ENCODE assay signal across 8 mouse cellular contexts in the genomic region with DNA sequence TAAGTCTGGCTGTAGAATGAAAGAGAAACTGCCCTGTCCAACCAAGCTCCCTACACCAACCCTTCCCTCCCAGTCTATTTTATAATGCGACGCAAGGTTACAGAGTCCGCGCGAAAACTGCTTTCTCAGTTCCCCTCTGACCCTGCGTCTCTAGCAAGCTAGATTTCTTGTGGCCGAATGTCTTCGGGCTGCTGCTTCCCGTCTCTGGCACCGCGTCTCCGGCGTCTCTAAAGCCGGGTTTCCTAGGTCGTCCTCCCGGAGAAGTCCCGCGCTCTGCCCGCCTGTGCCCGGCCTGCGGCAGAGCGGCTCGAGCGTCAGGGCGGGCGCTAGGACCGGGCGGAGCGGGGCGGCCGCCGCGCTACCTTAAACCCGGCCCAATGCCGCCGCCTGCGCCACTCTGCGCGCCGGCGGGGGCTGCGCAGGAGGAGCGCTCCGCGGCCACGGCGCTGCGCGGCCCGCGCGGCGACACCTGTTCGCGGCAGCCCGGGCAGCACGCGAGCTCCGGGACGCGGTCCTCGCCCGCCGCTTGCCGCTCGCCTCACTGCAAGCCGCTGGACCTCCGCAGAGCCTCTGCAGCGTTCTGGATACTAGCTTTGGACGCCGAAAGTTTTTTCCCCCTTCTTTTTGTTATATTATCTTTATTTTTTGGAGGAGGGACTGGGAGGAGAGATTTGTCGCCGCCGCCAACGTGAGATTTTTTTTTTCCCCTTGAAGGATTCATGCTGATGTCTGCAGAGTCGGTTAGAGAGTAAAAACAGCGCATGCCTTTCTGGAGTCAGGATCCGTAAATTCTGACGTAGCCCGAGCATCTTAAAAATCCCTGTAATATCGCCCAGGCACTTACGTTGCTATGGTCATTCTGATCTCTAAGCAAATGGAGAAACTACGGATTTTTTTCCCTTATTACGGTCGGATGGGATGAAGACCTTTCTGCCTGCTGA. TPM values are rescaled to one million over a fixed set of nuclear protein-coding genes. Genes with fewer than 3 reads are reported as not detected.
DNase-seq lines count a peak whose midpoint lies in the region; ATAC-seq and TF ChIP-seq lines count a peak whose summit lies in the region.

No protein-coding gene starts in this region.

- under 1% methylated on average over 85 of the region's 85 CpGs for WGBS in bone marrow, adult 2 months
- WGBS in heart, embryonic 15.5 days, result under 1% methylated on average over 85 of the region's 85 CpGs
- under 1% methylated on average over 85 of the region's 85 CpGs for WGBS in kidney, postnatal 0 days
- under 1% methylated on average over 79 of the region's 85 CpGs for WGBS in liver, embryonic 12.5 days (ENCODE audit: insufficient replicate concordance)
- WGBS in stomach, postnatal 0 days, result under 1% methylated on average over 75 of the region's 85 CpGs

- H3K27me3 ChIP-seq in C2C12 (ENCODE audit: control insufficient read depth, insufficient read depth, insufficient read length), result peaks cover 39% of the 10 kb centered on the region
- peaks cover 49% of the 10 kb centered on the region for H3K27me3 ChIP-seq in heart, embryonic 15.5 days
- H3K27me3 ChIP-seq in kidney, postnatal 0 days (ENCODE audit: insufficient read depth, low read length), result peaks cover 18% of the 10 kb centered on the region
- H3K27me3 ChIP-seq in liver, embryonic 12.5 days (replicated peaks), result peaks cover 88% of the 10 kb centered on the region
- peaks cover 11% of the 10 kb centered on the region for H3K27me3 ChIP-seq in myocyte (ENCODE audit: control insufficient read depth, insufficient read depth, insufficient read length)
- H3K27me3 ChIP-seq in stomach, postnatal 0 days (ENCODE audit: control insufficient read depth, insufficient read depth, low read length), result no peaks in the 10 kb centered on the region

- H3K4me1 ChIP-seq in bone marrow, adult 2 months (ENCODE audit: control insufficient read depth, insufficient read depth, low read length), result no peaks in the 10 kb centered on the region
- H3K4me1 ChIP-seq in embryonic fibroblast, embryonic 13.5 days (ENCODE audit: control insufficient read depth, insufficient read depth, low read length), result peaks cover 9% of the 10 kb centered on the region
- H3K4me1 ChIP-seq in heart, embryonic 15.5 days (replicated peaks), result peaks cover 54% of the 10 kb centered on the region
- peaks cover 10% of the 10 kb centered on the region; the same call in 1 of the 2 replicates for H3K4me1 ChIP-seq in kidney, postnatal 0 days (replicated peaks; ENCODE audit: insufficient read depth, low read length)
- H3K4me1 ChIP-seq in liver, embryonic 12.5 days, result peaks cover 37% of the 10 kb centered on the region
- H3K4me1 ChIP-seq in stomach, postnatal 0 days (replicated peaks; ENCODE audit: control insufficient read depth, insufficient read depth), result peaks cover 2% of the 10 kb centered on the region; the same call in 1 of the 2 replicates

- H3K4me3 ChIP-seq in C2C12 (ENCODE audit: insufficient read depth, poor library complexity, severe bottlenecking), result peak overlapping the region; percentile 14
- peak overlapping the region; percentile 50 for H3K4me3 ChIP-seq in bone marrow, adult 2 months (replicated peaks; ENCODE audit: control insufficient read depth, low read depth, low read length)
- H3K4me3 ChIP-seq in embryonic fibroblast, embryonic 13.5 days (ENCODE audit: insufficient read depth, low read length), result peak overlapping the region; percentile 52
- peak overlapping the region; percentile 82 for H3K4me3 ChIP-seq in heart, embryonic 15.5 days
- H3K4me3 ChIP-seq in kidney, postnatal 0 days (replicated peaks; ENCODE audit: low read depth, low read length), result peak overlapping the region; percentile 63
- peak overlapping the region; percentile 50 for H3K4me3 ChIP-seq in liver, embryonic 12.5 days
- H3K4me3 ChIP-seq in myocyte, result peak overlapping the region; percentile 69
- H3K4me3 ChIP-seq in stomach, postnatal 0 days (ENCODE audit: low read depth, low read length), result peak overlapping the region; percentile 61

- no peak overlapping the region for H3K27ac ChIP-seq in bone marrow, adult 2 months (ENCODE audit: control insufficient read depth, insufficient read depth, low read depth, low read length, poor library complexity)
- H3K27ac ChIP-seq in embryonic fibroblast, embryonic 13.5 days (ENCODE audit: insufficient read depth, low read length), result no peak overlapping the region
- H3K27ac ChIP-seq in heart, embryonic 15.5 days, result peak overlapping the region; percentile 86
- H3K27ac ChIP-seq in kidney, postnatal 0 days, result peak overlapping the region; percentile 75
- H3K27ac ChIP-seq in liver, embryonic 12.5 days, result no peak overlapping the region
- peak overlapping the region; percentile 85 for H3K27ac ChIP-seq in stomach, postnatal 0 days (replicated peaks)

- DNase-seq in kidney, postnatal 0 days (ENCODE audit: low spot score), result peak; percentile 74
- DNase-seq in stomach, postnatal 0 days (ENCODE audit: low spot score), result peak; percentile 86

- peak; percentile 82 for ATAC-seq in heart, embryonic 15.5 days (replicated peaks; ENCODE audit: insufficient number of reproducible peaks, insufficient read depth, low FRiP score, low read depth)
- peak; percentile 81 for ATAC-seq in kidney, postnatal 0 days (replicated peaks; ENCODE audit: low FRiP score, low read depth)
- ATAC-seq in liver, embryonic 12.5 days, result peak; percentile 59
- ATAC-seq in stomach, postnatal 0 days (ENCODE audit: low FRiP score, low TSS enrichment), result peak; percentile 88

- TF ChIP-seq EP300 in stomach, postnatal 0 days (optimal IDR thresholded peaks at IDR 0.05), result no peak

- H3K4me2 ChIP-seq in heart, embryonic 15.5 days, result peak overlapping the region; percentile 98
- H3K4me2 ChIP-seq in kidney, postnatal 0 days (ENCODE audit: low read length), result peak overlapping the region; percentile 87
- H3K4me2 ChIP-seq in liver, embryonic 12.5 days, result peak overlapping the region; percentile 71
- peak overlapping the region; percentile 97 for H3K4me2 ChIP-seq in myocyte (ENCODE audit: low read depth)
- H3K4me2 ChIP-seq in stomach, postnatal 0 days (replicated peaks; ENCODE audit: low read depth), result peak overlapping the region; percentile 93

- no peaks in the 10 kb centered on the region for H3K36me3 ChIP-seq in C2C12 (ENCODE audit: control insufficient read depth, insufficient read depth)
- no peaks in the 10 kb centered on the region for H3K36me3 ChIP-seq in heart, embryonic 15.5 days
- H3K36me3 ChIP-seq in kidney, postnatal 0 days (ENCODE audit: insufficient read depth, low read length), result no peaks in the 10 kb centered on the region
- H3K36me3 ChIP-seq in liver, embryonic 12.5 days, result no peaks in the 10 kb centered on the region
- H3K36me3 ChIP-seq in myocyte (ENCODE audit: control insufficient read depth, insufficient read depth), result no peaks in the 10 kb centered on the region
- no peaks in the 10 kb centered on the region for H3K36me3 ChIP-seq in stomach, postnatal 0 days (ENCODE audit: control insufficient read depth, insufficient read depth, low read length)

- no peak for TF ChIP-seq POLR2A in bone marrow, adult 2 months (IDR thresholded peaks at IDR 0.05; ENCODE audit: borderline replicate concordance, control insufficient read depth, low read depth, low read length)
- TF ChIP-seq POLR2A in embryonic fibroblast, embryonic 13.5 days (IDR thresholded peaks at IDR 0.05; ENCODE audit: low read depth, low read length), result no peak
- peak; percentile 91 for TF ChIP-seq POLR2A in myocyte (IDR thresholded peaks at IDR 0.05; ENCODE audit: insufficient read length, low read depth)

- no peak for TF ChIP-seq CTCF in C2C12 (IDR thresholded peaks at IDR 0.05; ENCODE audit: control insufficient read depth, insufficient read depth, insufficient read length)
- TF ChIP-seq CTCF in bone marrow, adult 2 months (IDR thresholded peaks at IDR 0.05; ENCODE audit: control insufficient read depth, insufficient read depth, low read length), result no peak
- no peak for TF ChIP-seq CTCF in embryonic fibroblast, embryonic 13.5 days (IDR thresholded peaks at IDR 0.05; ENCODE audit: borderline replicate concordance, insufficient read depth, low read length)
- TF ChIP-seq CTCF in kidney, postnatal 0 days (IDR thresholded peaks at IDR 0.05; ENCODE audit: low read depth), result no peak
- TF ChIP-seq CTCF in stomach, postnatal 0 days (IDR thresholded peaks at IDR 0.05; ENCODE audit: low read depth), result no peak

- H3ac ChIP-seq in C2C12 (ENCODE audit: control insufficient read depth, insufficient read length, low read depth), result peak overlapping the region; percentile 59
- peak overlapping the region; percentile 32 for H3ac ChIP-seq in myocyte (ENCODE audit: control insufficient read depth, insufficient read length)

- peak overlapping the region; percentile 80 for H3K9ac ChIP-seq in heart, embryonic 15.5 days
- H3K9ac ChIP-seq in kidney, postnatal 0 days (ENCODE audit: low read depth, low read length), result peak overlapping the region; percentile 66
- no peak overlapping the region; the same call in 1 of the 2 replicates for H3K9ac ChIP-seq in liver, embryonic 12.5 days
- H3K9ac ChIP-seq in stomach, postnatal 0 days (ENCODE audit: low read length), result peak overlapping the region; percentile 63

- H3K9me3 ChIP-seq in heart, embryonic 15.5 days (replicated peaks), result no peaks in the 10 kb centered on the region
- no peaks in the 10 kb centered on the region for H3K9me3 ChIP-seq in kidney, postnatal 0 days (replicated peaks; ENCODE audit: low read length)
- no peaks in the 10 kb centered on the region for H3K9me3 ChIP-seq in liver, embryonic 12.5 days (replicated peaks)
- H3K9me3 ChIP-seq in stomach, postnatal 0 days (ENCODE audit: control insufficient read depth, low read length), result no peaks in the 10 kb centered on the region

- H3K79me2 ChIP-seq in C2C12 (ENCODE audit: control insufficient read depth, insufficient read depth) (no peaks in the 10 kb centered on the region), myocyte (ENCODE audit: control insufficient read depth, insufficient read depth) (no peaks in the 10 kb centered on the region)

- no peaks in the 10 kb centered on the region for H3K79me3 ChIP-seq in C2C12 (ENCODE audit: low read depth)

TF ChIP-seq in C2C12, 6 proteins besides CTCF, POLR2A, EP300 and RAD21:
- no peak for TF ChIP-seq USF1 (IDR thresholded peaks at IDR 0.05; ENCODE audit: low read depth)

TF ChIP-seq in myocyte, 11 proteins besides CTCF, POLR2A, EP300 and RAD21 (continues in another document):
- TF ChIP-seq POLR2AphosphoS2 (IDR thresholded peaks at IDR 0.05; ENCODE audit: insufficient read length, low read depth) (peak; percentile 76), CEBPB (IDR thresholded peaks at IDR 0.05; ENCODE audit: insufficient read depth, poor library complexity, severe bottlenecking) (no peak)

RNA-seq across cellular contexts. Expression of gene Fgf9, which starts 1.8 kb away (rescaled TPM):
- polyA plus RNA-seq in C2C12 (2012; fragmentation: generic; extraction: Trizol) (0.05 TPM), myocyte (2012; fragmentation: generic; extraction: Trizol) (6.0 TPM)
- not detected in 2 replicates for polyA plus RNA-seq in bone marrow, adult 2 months (2011; ENCODE audit: insufficient read depth, insufficient read length, low replicate concordance, missing spikeins)
- 0.60 and 1.4 TPM in 2 replicates for polyA plus RNA-seq in embryonic fibroblast, embryonic 13.5 days (2011; ENCODE audit: insufficient read length, low read depth, missing spikeins)
- 6.6 and 7.2 TPM in 2 replicates for polyA plus RNA-seq in heart, embryonic 15.5 days (2015; fragmentation: Nextera tagmentation; extraction: Ambion mirVana)
- polyA plus RNA-seq in kidney, postnatal 0 days (2015; fragmentation: Nextera tagmentation; extraction: Ambion mirVana), result 15.3 and 16.3 TPM in 2 replicates
- 0.83 and 0.98 TPM in 2 replicates for polyA plus RNA-seq in liver, embryonic 12.5 days (2016; fragmentation: Nextera tagmentation; extraction: Ambion mirVana)
- polyA plus RNA-seq in stomach, postnatal 0 days (2015; fragmentation: Nextera tagmentation; extraction: Ambion mirVana), result 5.9 and 6.3 TPM in 2 replicates

Comparison
In these comparisons a context has a peak if more than half of its experiments do, and no peak if none do; other contexts are left out.
1. H3K4me3 ChIP-seq: peak in every context shown above with its lines; median percentile 82 in heart, embryonic 15.5 days; 69 in myocyte; 63 in kidney, postnatal 0 days; 61 in stomach, postnatal 0 days; 52 in embryonic fibroblast, embryonic 13.5 days; 50 in bone marrow, adult 2 months; 50 in liver, embryonic 12.5 days; 14 in C2C12.
2. H3K27ac ChIP-seq: peak in heart, embryonic 15.5 days (single experiment), kidney, postnatal 0 days (single experiment) and stomach, postnatal 0 days (single experiment); none in bone marrow, adult 2 months (single experiment), embryonic fibroblast, embryonic 13.5 days (single experiment) and liver, embryonic 12.5 days (single experiment).
3. Peak in every context shown above with its lines, with median percentiles within 50 percentile points of each other: ATAC-seq and H3K4me2 ChIP-seq.